Mouse (Mus musculus): Measurements from ENCODE around the gene Lce1h.

DNA sequence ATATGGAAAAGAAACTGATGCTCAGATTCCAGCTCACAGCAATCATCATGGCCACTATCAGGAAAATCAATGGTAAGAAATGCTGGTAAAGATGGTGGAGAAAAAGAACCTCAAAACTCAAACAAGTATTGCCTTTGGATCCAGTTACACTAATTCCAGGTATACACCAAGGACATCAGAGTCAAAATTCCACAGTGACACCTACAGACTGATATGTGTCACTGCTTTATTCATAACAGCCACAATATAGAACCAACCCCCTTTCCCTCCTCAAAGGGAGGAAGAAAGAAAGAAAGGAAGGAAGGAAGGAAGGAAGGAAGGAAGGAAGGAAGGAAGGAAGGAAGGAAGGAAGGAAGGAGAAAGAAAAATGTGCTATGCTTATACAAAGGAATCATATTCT, 49.7 kb downstream of the Lce1h start:
- TF ChIP-seq CTCF (IDR thresholded peaks at IDR 0.05; ENCODE audit: borderline replicate concordance, insufficient read depth, low read length), result no peak
- no peak for TF ChIP-seq POLR2A (IDR thresholded peaks at IDR 0.05; ENCODE audit: low read depth, low read length)

Measured in embryonic fibroblast, embryonic 13.5 days (primary cell).